Mouse (Mus musculus): Measurements from ENCODE around the gene Mill1. TPM values are rescaled to one million over a fixed set of nuclear protein-coding genes. Genes with fewer than 3 reads are reported as not detected.
"Not testable (repeated sequence)": the region's sequence is repeated elsewhere in the genome, so short reads cannot be mapped to it uniquely, and the experiment has no call there.

Mill1 gene
- not detected for polyA plus RNA-seq (2012; fragmentation: generic; extraction: Trizol)
- long read RNA-seq, experiment 1 = 0 reads
- long read RNA-seq, experiment 2 = 0 reads

DNA sequence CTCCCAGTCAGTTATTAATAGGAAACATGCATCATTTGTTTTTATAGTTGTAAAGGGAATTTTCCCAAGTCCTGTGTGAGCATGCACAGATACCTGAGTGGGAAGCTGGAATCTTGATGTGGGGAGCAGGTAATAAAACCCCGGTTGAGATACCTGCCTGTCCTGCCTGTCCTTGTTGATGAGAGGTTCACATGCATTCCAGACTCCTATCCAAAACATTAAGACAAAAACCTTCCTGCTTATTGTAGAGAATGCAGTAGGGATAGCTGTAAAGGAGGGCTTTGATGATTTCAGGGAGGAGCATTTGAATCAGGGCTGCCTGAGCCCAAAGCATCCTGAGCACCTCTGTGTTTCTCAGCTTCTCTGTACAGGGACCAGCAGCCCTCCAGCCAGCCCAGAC, at the start of gene Mill1:
Gene Mill1, plus strand, starts transcription at position 301 of the 400 bp plus-strand sequence.
- H3K79me2 ChIP-seq (ENCODE audit: control insufficient read depth, insufficient read depth) = no peaks in the 10 kb centered on the region
- no peaks in the 10 kb centered on the region for H3K36me3 ChIP-seq (ENCODE audit: control insufficient read depth, insufficient read depth)
- H3K4me3 ChIP-seq (ENCODE audit: insufficient read depth, poor library complexity, severe bottlenecking) = no peak within 1 kb of the TSS
- TF ChIP-seq MYOD1 (IDR thresholded peaks at IDR 0.05; ENCODE audit: control insufficient read depth, insufficient read length, low read depth) (no peak), CEBPB (IDR thresholded peaks at IDR 0.05; ENCODE audit: low read depth) (no peak), MAX (IDR thresholded peaks at IDR 0.05) (no peak), CTCF (IDR thresholded peaks at IDR 0.05; ENCODE audit: control insufficient read depth, insufficient read depth, insufficient read length) (no peak), USF1 (IDR thresholded peaks at IDR 0.05; ENCODE audit: low read depth) (no peak), MYOG (IDR thresholded peaks at IDR 0.05; ENCODE audit: control insufficient read depth, extremely low read depth, insufficient read length) (no peak), FOSL1 (IDR thresholded peaks at IDR 0.05; ENCODE audit: insufficient read depth, low read length, poor library complexity, severe bottlenecking) (no peak)
- H3K27me3 ChIP-seq (ENCODE audit: control insufficient read depth, insufficient read depth, insufficient read length) = no peaks in the 10 kb centered on the region
- H3K79me3 ChIP-seq (ENCODE audit: low read depth) = no peaks in the 10 kb centered on the region
- H3ac ChIP-seq (ENCODE audit: control insufficient read depth, insufficient read length, low read depth) = no peak within 1 kb of the TSS

DNA sequence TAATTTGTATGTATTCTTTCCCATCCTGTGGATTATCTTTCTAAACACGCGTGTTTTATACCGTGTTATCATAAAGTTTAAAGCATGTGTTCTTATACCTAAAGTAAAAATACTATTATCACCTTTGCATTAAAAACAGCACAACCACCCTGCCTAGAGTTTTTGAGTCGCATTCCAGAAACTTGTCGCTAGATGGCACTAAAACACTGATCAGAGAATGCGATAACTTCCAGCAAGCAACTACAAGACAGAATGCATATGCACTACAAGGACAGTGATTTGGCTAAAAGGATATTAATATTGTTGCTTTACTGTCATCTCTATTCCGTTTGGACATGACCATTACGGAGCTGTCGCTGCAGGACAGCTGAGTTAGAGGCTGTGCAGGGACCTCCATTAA, 34.2 kb upstream of the Mill1 start:
- H3ac ChIP-seq (ENCODE audit: control insufficient read depth, insufficient read length, low read depth) = no peak overlapping the region
- no peaks in the 10 kb centered on the region for H3K27me3 ChIP-seq (ENCODE audit: control insufficient read depth, insufficient read depth, insufficient read length)
- no peaks in the 10 kb centered on the region for H3K79me2 ChIP-seq (ENCODE audit: control insufficient read depth, insufficient read depth)
- H3K36me3 ChIP-seq (ENCODE audit: control insufficient read depth, insufficient read depth) = no peaks in the 10 kb centered on the region
- TF ChIP-seq FOSL1 (IDR thresholded peaks at IDR 0.05; ENCODE audit: insufficient read depth, low read length, poor library complexity, severe bottlenecking) (no peak), MYOG (IDR thresholded peaks at IDR 0.05; ENCODE audit: control insufficient read depth, extremely low read depth, insufficient read length) (no peak), CTCF (IDR thresholded peaks at IDR 0.05; ENCODE audit: control insufficient read depth, insufficient read depth, insufficient read length) (no peak), CEBPB (IDR thresholded peaks at IDR 0.05; ENCODE audit: low read depth) (no peak), USF1 (IDR thresholded peaks at IDR 0.05; ENCODE audit: low read depth) (no peak), MYOD1 (IDR thresholded peaks at IDR 0.05; ENCODE audit: control insufficient read depth, insufficient read length, low read depth) (no peak), MAX (IDR thresholded peaks at IDR 0.05) (no peak)
- H3K4me3 ChIP-seq (ENCODE audit: insufficient read depth, poor library complexity, severe bottlenecking) = no peak overlapping the region
- no peaks in the 10 kb centered on the region for H3K79me3 ChIP-seq (ENCODE audit: low read depth)

DNA sequence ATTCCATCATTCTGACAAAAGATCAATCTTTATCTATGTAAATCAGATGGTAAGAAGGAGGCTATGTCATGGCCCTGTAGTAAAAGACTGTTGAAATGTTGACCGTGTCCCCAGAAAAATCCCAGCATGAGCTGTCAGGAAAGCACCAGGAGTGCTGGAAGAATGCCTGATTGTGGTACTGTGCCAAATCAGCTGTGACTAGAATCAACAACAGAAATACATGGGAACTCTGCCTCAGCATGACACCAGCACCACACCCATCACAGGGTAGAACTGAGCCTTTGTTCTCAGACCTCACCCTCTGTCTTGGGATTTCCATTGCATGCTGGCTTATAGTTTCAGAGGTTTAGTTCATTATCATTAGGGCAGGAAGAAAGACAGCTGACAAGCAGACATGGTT, 30.4 kb upstream of the Mill1 start:
- Histone ChIP-seq H3K79me3 (ENCODE audit: low read depth) (no peaks in the 10 kb centered on the region), H3K27me3 (ENCODE audit: control insufficient read depth, insufficient read depth, insufficient read length) (no peaks in the 10 kb centered on the region), H3K79me2 (ENCODE audit: control insufficient read depth, insufficient read depth) (no peaks in the 10 kb centered on the region), H3ac (ENCODE audit: control insufficient read depth, insufficient read length, low read depth) (no peak overlapping the region), H3K4me3 (ENCODE audit: insufficient read depth, poor library complexity, severe bottlenecking) (no peak overlapping the region), H3K36me3 (ENCODE audit: control insufficient read depth, insufficient read depth) (no peaks in the 10 kb centered on the region)
- TF ChIP-seq CEBPB (IDR thresholded peaks at IDR 0.05; ENCODE audit: low read depth) (no peak), CTCF (IDR thresholded peaks at IDR 0.05; ENCODE audit: control insufficient read depth, insufficient read depth, insufficient read length) (no peak), FOSL1 (IDR thresholded peaks at IDR 0.05; ENCODE audit: insufficient read depth, low read length, poor library complexity, severe bottlenecking) (no peak), USF1 (IDR thresholded peaks at IDR 0.05; ENCODE audit: low read depth) (no peak), MYOG (IDR thresholded peaks at IDR 0.05; ENCODE audit: control insufficient read depth, extremely low read depth, insufficient read length) (no peak), MYOD1 (IDR thresholded peaks at IDR 0.05; ENCODE audit: control insufficient read depth, insufficient read length, low read depth) (no peak), MAX (IDR thresholded peaks at IDR 0.05) (no peak)

DNA sequence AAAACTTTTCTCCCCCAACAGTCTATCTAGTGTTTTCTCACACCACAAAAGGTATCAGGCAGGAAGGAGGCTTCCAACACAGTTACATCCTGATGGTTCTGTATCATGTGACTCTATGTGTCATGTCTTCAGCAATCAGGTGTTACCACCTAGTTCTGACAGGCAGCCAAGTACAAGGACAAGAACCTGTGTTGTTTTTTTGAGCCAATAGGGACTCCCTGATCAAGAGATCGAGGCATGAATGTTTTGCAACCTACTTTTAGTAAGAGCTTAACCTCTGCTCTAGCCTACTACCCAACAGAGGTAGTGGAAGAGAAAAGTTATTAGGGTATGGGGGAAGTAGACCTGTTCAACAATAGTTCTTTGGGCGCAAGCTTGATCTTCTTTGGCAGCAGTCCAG, 6.6 kb upstream of the Mill1 start:
- H3K27me3 ChIP-seq (ENCODE audit: control insufficient read depth, insufficient read depth, insufficient read length) = no peaks in the 10 kb centered on the region
- TF ChIP-seq MAX (IDR thresholded peaks at IDR 0.05) (no peak), CTCF (IDR thresholded peaks at IDR 0.05; ENCODE audit: control insufficient read depth, insufficient read depth, insufficient read length) (no peak), MYOD1 (IDR thresholded peaks at IDR 0.05; ENCODE audit: control insufficient read depth, insufficient read length, low read depth) (no peak), USF1 (IDR thresholded peaks at IDR 0.05; ENCODE audit: low read depth) (no peak), CEBPB (IDR thresholded peaks at IDR 0.05; ENCODE audit: low read depth) (no peak), MYOG (IDR thresholded peaks at IDR 0.05; ENCODE audit: control insufficient read depth, extremely low read depth, insufficient read length) (no peak), FOSL1 (IDR thresholded peaks at IDR 0.05; ENCODE audit: insufficient read depth, low read length, poor library complexity, severe bottlenecking) (no peak)
- no peaks in the 10 kb centered on the region for H3K79me3 ChIP-seq (ENCODE audit: low read depth)
- no peaks in the 10 kb centered on the region for H3K79me2 ChIP-seq (ENCODE audit: control insufficient read depth, insufficient read depth)
- no peak overlapping the region for H3ac ChIP-seq (ENCODE audit: control insufficient read depth, insufficient read length, low read depth)
- no peaks in the 10 kb centered on the region for H3K36me3 ChIP-seq (ENCODE audit: control insufficient read depth, insufficient read depth)
- no peak overlapping the region for H3K4me3 ChIP-seq (ENCODE audit: insufficient read depth, poor library complexity, severe bottlenecking)

DNA sequence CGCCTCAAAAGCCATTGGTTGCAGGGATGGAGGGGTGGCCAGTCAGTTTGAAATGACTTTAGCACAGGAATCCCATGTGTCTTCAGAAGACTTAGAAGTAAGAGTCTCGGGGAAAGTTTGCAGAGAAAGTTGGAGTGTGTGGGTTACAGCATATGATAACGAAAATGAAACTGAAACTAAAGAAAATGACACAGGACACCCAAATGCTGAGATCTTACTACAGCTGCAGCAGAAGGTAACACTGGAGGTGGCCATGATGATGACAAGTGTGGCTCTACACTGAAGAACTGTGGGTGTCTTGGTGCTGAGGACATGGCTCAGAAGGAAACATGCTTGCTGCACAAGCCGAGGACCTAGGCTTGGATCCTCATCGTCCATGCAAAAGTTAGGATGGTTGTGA, 3.9 kb upstream of the Mill1 start:
- TF ChIP-seq MAX (IDR thresholded peaks at IDR 0.05) (no peak), CEBPB (IDR thresholded peaks at IDR 0.05; ENCODE audit: low read depth) (no peak), MYOD1 (IDR thresholded peaks at IDR 0.05; ENCODE audit: control insufficient read depth, insufficient read length, low read depth) (no peak), USF1 (IDR thresholded peaks at IDR 0.05; ENCODE audit: low read depth) (no peak), CTCF (IDR thresholded peaks at IDR 0.05; ENCODE audit: control insufficient read depth, insufficient read depth, insufficient read length) (no peak), FOSL1 (IDR thresholded peaks at IDR 0.05; ENCODE audit: insufficient read depth, low read length, poor library complexity, severe bottlenecking) (no peak), MYOG (IDR thresholded peaks at IDR 0.05; ENCODE audit: control insufficient read depth, extremely low read depth, insufficient read length) (no peak)
- Histone ChIP-seq H3K4me3 (ENCODE audit: insufficient read depth, poor library complexity, severe bottlenecking) (no peak overlapping the region), H3ac (ENCODE audit: control insufficient read depth, insufficient read length, low read depth) (no peak overlapping the region), H3K79me3 (ENCODE audit: low read depth) (no peaks in the 10 kb centered on the region), H3K79me2 (ENCODE audit: control insufficient read depth, insufficient read depth) (no peaks in the 10 kb centered on the region), H3K36me3 (ENCODE audit: control insufficient read depth, insufficient read depth) (no peaks in the 10 kb centered on the region), H3K27me3 (ENCODE audit: control insufficient read depth, insufficient read depth, insufficient read length) (no peaks in the 10 kb centered on the region)

DNA sequence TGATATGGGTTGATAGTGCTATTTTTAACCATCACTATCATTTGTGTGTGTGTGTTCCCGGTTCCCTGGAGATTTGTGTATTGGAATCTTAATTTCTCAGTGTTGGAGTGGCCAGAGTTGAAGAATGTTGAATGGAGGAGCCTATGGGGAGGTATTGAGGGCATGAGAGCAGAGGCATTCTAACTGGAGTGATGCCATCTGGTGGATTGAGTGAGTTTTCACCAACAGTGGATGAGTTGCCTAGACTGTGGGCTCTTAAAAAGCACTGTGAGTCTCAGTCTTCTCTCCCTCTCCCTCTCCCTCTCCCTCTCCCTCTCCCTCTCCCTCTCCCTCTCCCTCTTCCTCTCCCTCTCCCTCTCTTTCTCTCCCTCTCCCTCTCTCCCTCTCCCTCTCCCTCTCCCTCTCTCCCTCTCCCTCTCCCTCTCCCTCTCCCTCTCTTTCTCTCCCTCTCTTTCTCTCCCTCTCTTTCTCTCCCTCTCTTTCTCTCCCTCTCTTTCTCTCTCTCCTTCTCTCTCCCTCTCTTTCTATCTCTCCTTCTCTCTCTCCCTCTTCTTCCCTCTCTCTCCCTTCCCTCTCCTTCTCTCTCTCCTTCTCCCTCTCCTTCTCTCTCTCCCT, 1.1 kb upstream of the Mill1 start:
- H3K27me3 ChIP-seq (ENCODE audit: control insufficient read depth, insufficient read depth, insufficient read length); H3K4me3 ChIP-seq (ENCODE audit: insufficient read depth, poor library complexity, severe bottlenecking); H3K36me3 ChIP-seq (ENCODE audit: control insufficient read depth, insufficient read depth); H3K79me3 ChIP-seq (ENCODE audit: low read depth); H3ac ChIP-seq (ENCODE audit: control insufficient read depth, insufficient read length, low read depth); H3K79me2 ChIP-seq (ENCODE audit: control insufficient read depth, insufficient read depth): not testable (repeated sequence)

Data from C2C12 (cell line).